8 mouse cellular contexts compared by ENCODE assay signal in the genomic region with DNA sequence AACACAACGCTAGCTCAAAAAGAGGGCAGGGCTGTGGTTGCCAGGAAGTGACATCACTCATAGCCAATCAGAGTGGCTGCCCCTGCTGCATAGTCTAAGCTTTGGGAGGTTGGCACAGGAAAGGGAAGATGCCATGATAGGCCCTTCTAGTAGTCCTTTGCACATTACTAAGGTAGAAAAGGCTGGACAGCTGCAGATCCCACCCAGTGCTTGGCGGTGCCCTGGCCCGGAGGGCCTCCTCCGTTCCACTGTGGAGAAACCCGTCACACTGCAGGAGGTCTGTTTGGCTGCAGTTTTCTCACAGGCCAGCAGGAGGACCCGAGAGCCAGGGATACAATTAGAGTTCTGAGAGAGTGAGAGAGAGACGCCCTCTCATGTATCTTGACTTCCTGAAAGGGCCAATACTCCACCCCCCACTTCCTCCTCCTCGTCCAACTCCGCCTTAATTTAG. TPM values are rescaled to one million over a fixed set of nuclear protein-coding genes. Genes with fewer than 3 reads are reported as not detected.
DNase-seq lines count a peak whose midpoint lies in the region; ATAC-seq lines count a peak whose summit lies in the region.

No protein-coding gene starts in this region.

- peaks cover 53% of the 10 kb centered on the region for H3K27me3 ChIP-seq in hindbrain, embryonic 13.5 days

- peaks cover 42% of the 10 kb centered on the region for H3K36me3 ChIP-seq in hindbrain, embryonic 13.5 days

- ATAC-seq in hindbrain, embryonic 13.5 days (ENCODE audit: low FRiP score) = peak; percentile 19

- no peak overlapping the region for H3K4me3 ChIP-seq in hindbrain, embryonic 13.5 days

- H3K27ac ChIP-seq in hindbrain, embryonic 13.5 days = peak overlapping the region; percentile 78

- H3K4me2 ChIP-seq in hindbrain, embryonic 13.5 days = 0 out of 2 replicates have a peak overlapping the region, but pooled peaks have one; percentile 31

- WGBS in hindbrain, embryonic 13.5 days = 7% methylated on average over 9 of the region's 9 CpGs

- H3K9ac ChIP-seq in hindbrain, embryonic 13.5 days = no peak overlapping the region

- H3K4me1 ChIP-seq in hindbrain, embryonic 13.5 days (replicated peaks) = peaks cover 67% of the 10 kb centered on the region

- H3K9me3 ChIP-seq in hindbrain, embryonic 13.5 days = no peaks in the 10 kb centered on the region

- DNase-seq in MN1 (ENCODE audit: low spot score) = peak; percentile 89
- DNase-seq in cerebellum, adult 9-11 months = peak; percentile 79
- peak; percentile 86 to 88 for DNase-seq in frontal cortex, postnatal 14 days (ENCODE audit: low spot score in 2 of 2)
- DNase-seq in layer of hippocampus, postnatal 14 days (ENCODE audit: low spot score in 2 of 2) = peak; percentile 90 to 93
- DNase-seq in lung, postnatal 10 days = peak; percentile 93
- peak; percentile 78 for DNase-seq in ovary, postnatal 36 days (ENCODE audit: low spot score)
- DNase-seq in thymus, postnatal 25 days = peak; percentile 93

RNA-seq across cellular contexts. Expression of gene Mdfi, which starts 38.9 kb away (rescaled TPM):
- 2.9 and 3.7 TPM in 2 replicates for polyA plus RNA-seq in hindbrain, embryonic 13.5 days (2015; fragmentation: Nextera tagmentation; extraction: Ambion mirVana)
- total RNA-seq in layer of hippocampus, postnatal 14 days (2021) = 1 to 10 TPM; 1.4 to 1.8 TPM

RNA-seq across cellular contexts. Expression of gene Foxp4, which starts 51.1 kb away (rescaled TPM):
- 19.6 and 19.9 TPM in 2 replicates for polyA plus RNA-seq in hindbrain, embryonic 13.5 days (2015; fragmentation: Nextera tagmentation; extraction: Ambion mirVana)
- 10 to 100 TPM; 43.4 to 49.1 TPM for total RNA-seq in layer of hippocampus, postnatal 14 days (2021)
